Mouse (Mus musculus): ENCODE data around the gene Ap1ar.

DNA sequence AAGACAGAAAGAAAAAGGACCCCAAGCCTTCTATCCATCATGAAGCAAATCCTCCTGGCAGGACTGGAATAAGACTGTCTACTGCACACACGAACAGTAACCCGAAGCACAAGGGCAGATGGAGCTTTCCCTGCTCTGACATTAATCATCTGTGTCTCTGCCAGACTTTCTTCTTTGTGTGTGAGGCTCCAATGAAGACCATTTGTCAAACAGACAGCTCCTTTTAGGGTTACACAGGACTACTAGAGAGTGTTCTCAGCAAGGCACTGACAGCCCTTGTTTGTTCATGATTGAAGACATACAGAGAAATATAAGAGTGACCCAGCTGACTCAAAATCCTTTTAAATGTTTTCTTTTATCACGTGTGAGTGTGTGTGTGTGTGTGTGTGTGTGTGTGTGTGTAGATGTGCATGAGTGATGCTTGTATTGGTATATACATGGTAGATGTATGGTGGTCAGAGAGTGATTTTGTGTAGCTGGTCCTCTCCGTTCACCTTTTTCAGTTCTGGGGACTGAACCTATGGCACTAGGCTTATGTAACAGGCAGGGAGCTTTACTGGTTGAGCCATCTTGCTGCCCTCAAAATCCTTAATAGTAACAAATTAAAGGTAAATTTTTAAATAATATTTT is 37.0 kb upstream of the Ap1ar start:
- TF ChIP-seq CTCF (IDR thresholded peaks at IDR 0.05; ENCODE audit: insufficient read depth, low read depth, low read length) (no peak), POLR2A (IDR thresholded peaks at IDR 0.05; ENCODE audit: insufficient read depth, low read depth, low read length) (no peak)
